Mouse (Mus musculus): ENCODE measurements at regions not wholly inside any gene's neighbourhood (a gene's known extent, or its start where the extent isn't known, plus 50 kb on each side); places are given as distances from the start of the nearest gene placed in this dataset.

GRCm38 (mm10) chr16:22723333-22723732 is 66.3 kb upstream of the Dgkg start:
- TF ChIP-seq CTCF (IDR thresholded peaks at IDR 0.05; ENCODE audit: low read depth, low read length) (no peak), POLR2A (IDR thresholded peaks at IDR 0.05; ENCODE audit: extremely low read depth, insufficient read depth, low read length) (no peak)
